Mouse (Mus musculus) heart, postnatal 0 days (tissue): Measurements from ENCODE around the gene Fat3.

Experiments used
- CTCF ChIP-seq: IDR thresholded peaks from 2 replicates; pipeline ENCODE4 v1.5.1; 2016; ENCODE audit warnings: antibody characterized with exemption, control low read depth, low read depth
- EP300 ChIP-seq: IDR thresholded peaks from 2 replicates; pipeline ENCODE4 v1.6.1; 2016; ENCODE audit warnings: antibody characterized with exemption, low read depth

DNA sequence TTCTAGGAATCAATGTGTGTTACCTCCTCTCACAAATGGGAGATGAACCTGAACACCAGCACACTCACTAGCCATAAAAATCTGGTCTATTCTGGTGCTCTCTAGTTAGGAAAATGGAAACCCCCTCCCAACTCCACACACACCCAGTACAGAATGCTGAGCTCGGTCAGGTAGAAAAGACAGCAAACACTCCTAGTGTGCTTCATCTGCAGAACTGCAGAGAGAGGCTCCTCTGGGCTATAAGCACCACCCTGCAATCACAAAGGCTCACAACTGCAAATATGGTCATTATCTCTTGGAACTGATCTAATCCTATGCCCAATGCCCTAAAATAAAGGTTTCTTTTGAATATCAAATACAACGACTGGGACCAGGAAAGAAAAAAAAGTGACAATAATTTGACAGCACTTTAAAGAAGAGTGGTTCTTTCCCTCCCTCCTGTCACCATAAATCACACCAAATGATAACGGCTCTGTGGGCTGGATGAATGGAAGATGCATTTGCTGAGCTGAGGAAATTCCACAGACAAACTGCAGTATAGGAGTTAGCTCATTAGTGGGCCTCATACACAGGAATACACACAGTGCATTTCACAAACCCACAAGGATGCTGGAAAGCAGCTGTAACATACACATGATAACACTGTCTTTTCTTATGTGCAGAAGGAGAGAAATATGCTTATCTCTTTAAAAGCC lies 170.6 kb downstream of the Fat3 start:
- TF ChIP-seq CTCF: no peak
- no peak for TF ChIP-seq EP300
